Mouse (Mus musculus): ENCODE measurements at regions not wholly inside any gene's neighbourhood (a gene's known extent, or its start where the extent isn't known, plus 50 kb on each side); places are given as distances from the start of the nearest gene placed in this dataset.

DNA sequence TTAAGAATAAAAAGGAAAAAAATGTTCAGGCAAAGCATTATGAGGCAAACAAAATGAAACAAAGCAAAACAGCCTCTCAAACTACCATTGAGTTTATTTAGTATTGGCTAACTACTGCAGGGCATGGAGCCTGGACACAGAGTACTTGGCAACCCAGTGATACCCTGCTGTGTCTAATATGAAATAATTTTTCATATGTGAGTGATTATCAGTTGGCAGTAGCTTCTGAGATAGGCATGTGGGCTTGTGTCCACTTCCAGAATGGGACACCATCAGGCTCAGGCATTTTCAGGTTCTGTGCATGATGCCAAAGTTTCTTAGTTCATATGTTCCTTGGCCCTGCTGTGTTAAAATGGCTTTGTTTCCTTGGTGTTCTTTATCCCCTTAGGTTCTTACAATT, 879.0 kb upstream of the Epha6 start:
- no peak for ATAC-seq (replicated peaks; ENCODE audit: low FRiP score, poor library complexity, severe bottlenecking)

GRCm38 (mm10) chr16:61441881-61442280, 836.5 kb upstream of the Epha6 start:
- ATAC-seq (replicated peaks; ENCODE audit: low FRiP score, poor library complexity, severe bottlenecking): no peak

GRCm38 (mm10) chr16:61401261-61401660, 795.9 kb upstream of the Epha6 start:
- no peak for ATAC-seq (replicated peaks; ENCODE audit: low FRiP score, poor library complexity, severe bottlenecking)

DNA sequence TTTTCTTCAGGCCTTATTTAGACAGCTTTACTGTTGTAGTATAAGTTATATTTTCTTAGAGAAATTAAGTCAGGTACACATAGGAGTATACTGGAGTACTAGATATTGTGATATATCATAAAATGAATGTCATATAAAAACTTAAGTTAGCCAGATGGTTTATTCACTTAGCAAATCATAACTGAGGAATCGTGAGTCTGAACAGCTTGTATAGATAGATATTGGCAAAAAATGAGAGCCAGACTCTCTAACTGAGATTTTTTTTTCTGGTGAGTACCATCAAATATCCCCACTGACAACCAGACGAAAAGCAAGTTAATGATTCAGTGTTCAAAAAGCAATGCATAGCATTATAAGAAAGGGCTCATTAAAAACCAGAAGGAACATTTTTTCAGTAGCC, 776.6 kb upstream of the Epha6 start:
- no peak for ATAC-seq (replicated peaks; ENCODE audit: low FRiP score, poor library complexity, severe bottlenecking)

DNA sequence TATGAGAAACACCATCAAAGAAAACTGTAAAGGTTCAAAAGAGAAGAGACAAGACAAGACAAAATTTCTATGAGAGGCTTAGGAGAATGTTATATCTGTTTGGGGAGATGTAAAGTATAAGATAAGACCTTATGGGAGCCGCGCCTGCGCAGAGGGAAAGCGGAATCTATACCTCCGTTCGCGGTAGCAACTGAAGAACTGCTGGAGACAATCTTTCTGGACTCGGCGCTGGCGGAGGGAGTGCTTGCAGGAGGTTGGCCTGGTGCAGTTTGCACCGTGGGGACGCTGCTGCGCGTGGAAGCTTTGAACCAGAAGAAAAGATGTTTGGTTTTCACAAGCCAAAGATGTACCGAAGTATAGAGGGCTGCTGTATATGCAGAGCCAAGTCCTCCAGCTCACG, 771.6 kb upstream of the Epha6 start:
- peak; percentile 88 for ATAC-seq (replicated peaks; ENCODE audit: low FRiP score, poor library complexity, severe bottlenecking)

Data from erythroid progenitor cell, adult 5-6 weeks (primary cell).